Mouse (Mus musculus): ENCODE results near the gene Wfikkn1.

The Wfikkn1 gene

GRCm38 (mm10) chr17:25841117-25841880 is 39.4 kb downstream of the Wfikkn1 start, which contains the start of gene Gm20683:
TSS of gene Gm20683 (minus strand) at chr17:25841763.
- no peaks in the 10 kb centered on the region for H3K27me3 ChIP-seq (ENCODE audit: control insufficient read depth, insufficient read depth, low read length, poor library complexity, severe bottlenecking)
- peaks cover 5% of the 10 kb centered on the region; the same call in 1 of the 2 replicates for H3K36me3 ChIP-seq (ENCODE audit: control insufficient read depth, insufficient read depth, low read length, poor library complexity, severe bottlenecking)
- DNase-seq (ENCODE audit: low read depth, low spot score), result no peak

GRCm38 (mm10) chr17:25840519-25840918 is 40.1 kb downstream of the Wfikkn1 start:
- no peak for DNase-seq (ENCODE audit: low read depth, low spot score)
- peaks cover 5% of the 10 kb centered on the region; the same call in 1 of the 2 replicates for H3K36me3 ChIP-seq (ENCODE audit: control insufficient read depth, insufficient read depth, low read length, poor library complexity, severe bottlenecking)

GRCm38 (mm10) chr17:25839455-25840235 is 41.0 kb downstream of the Wfikkn1 start:
- no peaks in the 10 kb centered on the region for H3K27me3 ChIP-seq (ENCODE audit: control insufficient read depth, insufficient read depth, low read length, poor library complexity, severe bottlenecking)
- H3K36me3 ChIP-seq (ENCODE audit: control insufficient read depth, insufficient read depth, low read length, poor library complexity, severe bottlenecking), result peaks cover 5% of the 10 kb centered on the region; the same call in 1 of the 2 replicates
- no peak for DNase-seq (ENCODE audit: low read depth, low spot score)

More at GRCm38 (mm10) chr17:25840519-25840918, 40.1 kb downstream of the Wfikkn1 start:
- H3K27me3 ChIP-seq (ENCODE audit: control insufficient read depth, insufficient read depth, low read length, poor library complexity, severe bottlenecking), result no peaks in the 10 kb centered on the region

- no peaks in the 10 kb centered on the region for H3K27me3 ChIP-seq (ENCODE audit: control insufficient read depth, insufficient read depth, low read length, poor library complexity, severe bottlenecking)
- no peak for DNase-seq (ENCODE audit: low read depth, low spot score)
- peaks cover 5% of the 10 kb centered on the region; the same call in 1 of the 2 replicates for H3K36me3 ChIP-seq (ENCODE audit: control insufficient read depth, insufficient read depth, low read length, poor library complexity, severe bottlenecking)
Measured at GRCm38 (mm10) chr17:25838904-25839303, 41.8 kb downstream of the Wfikkn1 start.

GRCm38 (mm10) chr17:25837533-25837932 is 43.1 kb downstream of the Wfikkn1 start:
- H3K27me3 ChIP-seq (ENCODE audit: control insufficient read depth, insufficient read depth, low read length, poor library complexity, severe bottlenecking), result no peaks in the 10 kb centered on the region
- no peak for DNase-seq (ENCODE audit: low read depth, low spot score)
- H3K36me3 ChIP-seq (ENCODE audit: control insufficient read depth, insufficient read depth, low read length, poor library complexity, severe bottlenecking), result peaks cover 5% of the 10 kb centered on the region; the same call in 1 of the 2 replicates

GRCm38 (mm10) chr17:25837076-25837410 is 43.6 kb downstream of the Wfikkn1 start, which contains the start of gene Rhbdl1:
TSS of gene Rhbdl1 (minus strand) at chr17:25837295.
- peaks cover 5% of the 10 kb centered on the region; the same call in 1 of the 2 replicates for H3K36me3 ChIP-seq (ENCODE audit: control insufficient read depth, insufficient read depth, low read length, poor library complexity, severe bottlenecking)
- H3K27me3 ChIP-seq (ENCODE audit: control insufficient read depth, insufficient read depth, low read length, poor library complexity, severe bottlenecking), result no peaks in the 10 kb centered on the region
- peak; percentile 41 for DNase-seq (ENCODE audit: low read depth, low spot score)

- peaks cover 5% of the 10 kb centered on the region; the same call in 1 of the 2 replicates for H3K36me3 ChIP-seq (ENCODE audit: control insufficient read depth, insufficient read depth, low read length, poor library complexity, severe bottlenecking)
- H3K27me3 ChIP-seq (ENCODE audit: control insufficient read depth, insufficient read depth, low read length, poor library complexity, severe bottlenecking), result no peaks in the 10 kb centered on the region
- DNase-seq (ENCODE audit: low read depth, low spot score), result no peak
Measured at GRCm38 (mm10) chr17:25836397-25837075, 44.1 kb downstream of the Wfikkn1 start.

- peaks cover 5% of the 10 kb centered on the region; the same call in 1 of the 2 replicates for H3K36me3 ChIP-seq (ENCODE audit: control insufficient read depth, insufficient read depth, low read length, poor library complexity, severe bottlenecking)
- DNase-seq (ENCODE audit: low read depth, low spot score), result no peak
- H3K27me3 ChIP-seq (ENCODE audit: control insufficient read depth, insufficient read depth, low read length, poor library complexity, severe bottlenecking), result no peaks in the 10 kb centered on the region
Measured at GRCm38 (mm10) chr17:25835816-25836215, 44.8 kb downstream of the Wfikkn1 start.

GRCm38 (mm10) chr17:25835301-25835700 is 45.4 kb downstream of the Wfikkn1 start:
- H3K36me3 ChIP-seq (ENCODE audit: control insufficient read depth, insufficient read depth, low read length, poor library complexity, severe bottlenecking), result peaks cover 8% of the 10 kb centered on the region; the same call in 1 of the 2 replicates
- DNase-seq (ENCODE audit: low read depth, low spot score), result no peak
- H3K27me3 ChIP-seq (ENCODE audit: control insufficient read depth, insufficient read depth, low read length, poor library complexity, severe bottlenecking), result no peaks in the 10 kb centered on the region

- Histone ChIP-seq H3K27me3 (ENCODE audit: control insufficient read depth, insufficient read depth, low read length, poor library complexity, severe bottlenecking) (no peaks in the 10 kb centered on the region), H3K36me3 (ENCODE audit: control insufficient read depth, insufficient read depth, low read length, poor library complexity, severe bottlenecking) (peaks cover 8% of the 10 kb centered on the region; the same call in 1 of the 2 replicates)
- no peak for DNase-seq (ENCODE audit: low read depth, low spot score)
Measured at GRCm38 (mm10) chr17:25834595-25835222, 45.9 kb downstream of the Wfikkn1 start.

GRCm38 (mm10) chr17:25833961-25834594 is 46.6 kb downstream of the Wfikkn1 start:
- Histone ChIP-seq H3K36me3 (ENCODE audit: control insufficient read depth, insufficient read depth, low read length, poor library complexity, severe bottlenecking) (peaks cover 6% of the 10 kb centered on the region; the same call in 1 of the 2 replicates), H3K27me3 (ENCODE audit: control insufficient read depth, insufficient read depth, low read length, poor library complexity, severe bottlenecking) (no peaks in the 10 kb centered on the region)
- DNase-seq (ENCODE audit: low read depth, low spot score), result no peak

GRCm38 (mm10) chr17:25833291-25833663 is 47.4 kb downstream of the Wfikkn1 start, which contains the start of gene Stub1:
TSS of gene Stub1 (minus strand) at chr17:25833404.
- H3K36me3 ChIP-seq (ENCODE audit: control insufficient read depth, insufficient read depth, low read length, poor library complexity, severe bottlenecking), result peaks cover 6% of the 10 kb centered on the region; the same call in 1 of the 2 replicates
- DNase-seq (ENCODE audit: low read depth, low spot score), result no peak
- no peaks in the 10 kb centered on the region for H3K27me3 ChIP-seq (ENCODE audit: control insufficient read depth, insufficient read depth, low read length, poor library complexity, severe bottlenecking)

- DNase-seq (ENCODE audit: low read depth, low spot score), result peak; percentile 99
- Histone ChIP-seq H3K36me3 (ENCODE audit: control insufficient read depth, insufficient read depth, low read length, poor library complexity, severe bottlenecking) (peaks cover 6% of the 10 kb centered on the region; the same call in 1 of the 2 replicates), H3K27me3 (ENCODE audit: control insufficient read depth, insufficient read depth, low read length, poor library complexity, severe bottlenecking) (no peaks in the 10 kb centered on the region)
Measured at GRCm38 (mm10) chr17:25832436-25833290, 48.0 kb downstream of the Wfikkn1 start.
